Mouse (Mus musculus) brain, embryonic 14.5 days (tissue): ENCODE results near the gene BC067074.

Experiments
- CTCF ChIP-seq: fragments of 200-500 bp; IDR thresholded peaks from 2 replicates; pipeline ENCODE4 v1.5.1; 2012; ENCODE audit warnings: inconsistent platforms, mild to moderate bottlenecking, moderate library complexity, borderline replicate concordance; ENCODE audit not compliant: insufficient read depth, insufficient read length; ENCODE audit errors: extremely low read depth
- POLR2A ChIP-seq: fragments of 200-500 bp; IDR thresholded peaks from 2 replicates; pipeline ENCODE4 v1.6.1; 2012; ENCODE audit warnings: mild to moderate bottlenecking, inconsistent platforms, borderline replicate concordance; ENCODE audit not compliant: poor library complexity, insufficient read depth, insufficient read length, severe bottlenecking; ENCODE audit errors: extremely low read depth

GRCm38 (mm10) chr13:113266495-113266951, 26.4 kb upstream of the BC067074 start:
- TF ChIP-seq POLR2A: no peak
- peak; percentile 86 for TF ChIP-seq CTCF
